Mouse (Mus musculus): ENCODE measurements at regions not wholly inside any gene's neighbourhood (a gene's known extent, or its start where the extent isn't known, plus 50 kb on each side); places are given as distances from the start of the nearest gene placed in this dataset.

GRCm38 (mm10) chr3:155246628-155247027 lies 153.4 kb downstream of the Lrriq3 start:
- DNase-seq (ENCODE audit: low spot score in 2 of 2) = no peak

GRCm38 (mm10) chr3:155247124-155247523 lies 153.9 kb downstream of the Lrriq3 start:
- DNase-seq (ENCODE audit: low spot score in 2 of 2) = no peak

- no peak for DNase-seq (ENCODE audit: low spot score in 2 of 2)
Observed at GRCm38 (mm10) chr3:155247929-155248328, 154.7 kb downstream of the Lrriq3 start.

GRCm38 (mm10) chr3:155250904-155251303 lies 157.7 kb downstream of the Lrriq3 start:
- DNase-seq (ENCODE audit: low spot score in 2 of 2) = no peak

GRCm38 (mm10) chr3:155298206-155298605 lies 205.0 kb downstream of the Lrriq3 start:
- DNase-seq (ENCODE audit: low spot score in 2 of 2) = no peak

GRCm38 (mm10) chr3:155298724-155299123 lies 205.5 kb downstream of the Lrriq3 start:
- DNase-seq (ENCODE audit: low spot score in 2 of 2) = no peak

GRCm38 (mm10) chr3:155322322-155322721 lies 229.1 kb downstream of the Lrriq3 start:
- no peak for DNase-seq (ENCODE audit: low spot score in 2 of 2)

- no peak for DNase-seq (ENCODE audit: low spot score in 2 of 2)
Observed at GRCm38 (mm10) chr3:155329701-155330100, 236.5 kb downstream of the Lrriq3 start.

GRCm38 (mm10) chr3:155349185-155349584 lies 256.0 kb downstream of the Lrriq3 start:
- no peak for DNase-seq (ENCODE audit: low spot score in 2 of 2)

GRCm38 (mm10) chr3:155351636-155352035 lies 258.4 kb downstream of the Lrriq3 start:
- no peak for DNase-seq (ENCODE audit: low spot score in 2 of 2)

- peak; percentile 25 to 28 for DNase-seq (ENCODE audit: low spot score in 2 of 2)
Observed at GRCm38 (mm10) chr3:155352277-155352802, 259.1 kb downstream of the Lrriq3 start.

GRCm38 (mm10) chr3:155360399-155360798 lies 267.2 kb downstream of the Lrriq3 start:
- DNase-seq (ENCODE audit: low spot score in 2 of 2) = peak; percentile 37 to 71

- DNase-seq (ENCODE audit: low spot score in 2 of 2) = no peak
Observed at GRCm38 (mm10) chr3:155370716-155371115, 277.5 kb downstream of the Lrriq3 start.

- DNase-seq (ENCODE audit: low spot score in 2 of 2) = no peak
Observed at GRCm38 (mm10) chr3:155373591-155373990, 280.4 kb downstream of the Lrriq3 start.

GRCm38 (mm10) chr3:155381910-155382309 lies 288.7 kb downstream of the Lrriq3 start:
- peak in 1 of 2 experiments; percentile 32 for DNase-seq (ENCODE audit: low spot score in 2 of 2)

GRCm38 (mm10) chr3:155382817-155383216 lies 289.6 kb downstream of the Lrriq3 start:
- DNase-seq (ENCODE audit: low spot score in 2 of 2) = no peak

GRCm38 (mm10) chr3:155390666-155391065 lies 297.4 kb downstream of the Lrriq3 start:
- no peak for DNase-seq (ENCODE audit: low spot score in 2 of 2)

GRCm38 (mm10) chr3:155396134-155396533 lies 302.9 kb downstream of the Lrriq3 start:
- DNase-seq (ENCODE audit: low spot score in 2 of 2) = no peak

- DNase-seq (ENCODE audit: low spot score in 2 of 2) = no peak
Observed at GRCm38 (mm10) chr3:155401763-155402162, 308.5 kb downstream of the Lrriq3 start.

- no peak for DNase-seq (ENCODE audit: low spot score in 2 of 2)
Observed at GRCm38 (mm10) chr3:155408907-155409306, 315.7 kb downstream of the Lrriq3 start.

GRCm38 (mm10) chr3:155409371-155409770 lies 316.1 kb downstream of the Lrriq3 start:
- DNase-seq (ENCODE audit: low spot score in 2 of 2) = no peak

- no peak for DNase-seq (ENCODE audit: low spot score in 2 of 2)
Observed at GRCm38 (mm10) chr3:155409867-155410266, 316.6 kb downstream of the Lrriq3 start.

GRCm38 (mm10) chr3:155459701-155460481 lies 366.7 kb downstream of the Lrriq3 start:
- peak in 1 of 2 experiments; percentile 47 for DNase-seq (ENCODE audit: low spot score in 2 of 2)

All from right cerebral cortex, postnatal 10 days (tissue).